Mouse (Mus musculus): ENCODE measurements at regions not wholly inside any gene's neighbourhood (a gene's known extent, or its start where the extent isn't known, plus 50 kb on each side); places are given as distances from the start of the nearest gene placed in this dataset.

- no peak for TF ChIP-seq CTCF (IDR thresholded peaks at IDR 0.05)
- Histone ChIP-seq H3K9ac (replicated peaks; ENCODE audit: low read length, poor library complexity, severe bottlenecking) (no peak overlapping the region), H3K4me2 (ENCODE audit: low read depth, low read length, poor library complexity, severe bottlenecking) (no peak overlapping the region), H3K36me3 (ENCODE audit: insufficient read depth, low read length) (no peaks in the 10 kb centered on the region), H3K4me3 (ENCODE audit: low read depth, low read length) (no peak overlapping the region), H3K4me1 (ENCODE audit: insufficient read depth, low read length) (no peaks in the 10 kb centered on the region), H3K9me3 (ENCODE audit: low read length) (no peaks in the 10 kb centered on the region), H3K27me3 (ENCODE audit: insufficient read depth, low read length) (no peaks in the 10 kb centered on the region), H3K27ac (ENCODE audit: low read depth, low read length) (no peak overlapping the region)
- WGBS: 65% methylated on average over 2 of the region's 2 CpGs
- DNase-seq (ENCODE audit: low spot score) (peak; percentile 9), ATAC-seq (ENCODE audit: low FRiP score) (no peak)
Measured at GRCm38 (mm10) chr6:139210256-139210655, 291.5 kb downstream of the Rergl start.

- ATAC-seq (ENCODE audit: low FRiP score) (no peak), DNase-seq (ENCODE audit: low spot score) (no peak)
- no peak for TF ChIP-seq CTCF (IDR thresholded peaks at IDR 0.05)
- no peak overlapping the region for H3K4me2 ChIP-seq (ENCODE audit: low read depth, low read length, poor library complexity, severe bottlenecking)
- H3K4me3 ChIP-seq (ENCODE audit: low read depth, low read length): no peak overlapping the region
- no peaks in the 10 kb centered on the region for H3K27me3 ChIP-seq (ENCODE audit: insufficient read depth, low read length)
- H3K4me1 ChIP-seq (ENCODE audit: insufficient read depth, low read length): no peaks in the 10 kb centered on the region
- H3K9me3 ChIP-seq (ENCODE audit: low read length): no peaks in the 10 kb centered on the region
- H3K36me3 ChIP-seq (ENCODE audit: insufficient read depth, low read length): no peaks in the 10 kb centered on the region
- no peak overlapping the region for H3K27ac ChIP-seq (ENCODE audit: low read depth, low read length)
- WGBS: 81% methylated on average over 4 of the region's 4 CpGs
- no peak overlapping the region for H3K9ac ChIP-seq (replicated peaks; ENCODE audit: low read length, poor library complexity, severe bottlenecking)
Measured at GRCm38 (mm10) chr6:139198601-139199000, 303.2 kb downstream of the Rergl start.

DNA sequence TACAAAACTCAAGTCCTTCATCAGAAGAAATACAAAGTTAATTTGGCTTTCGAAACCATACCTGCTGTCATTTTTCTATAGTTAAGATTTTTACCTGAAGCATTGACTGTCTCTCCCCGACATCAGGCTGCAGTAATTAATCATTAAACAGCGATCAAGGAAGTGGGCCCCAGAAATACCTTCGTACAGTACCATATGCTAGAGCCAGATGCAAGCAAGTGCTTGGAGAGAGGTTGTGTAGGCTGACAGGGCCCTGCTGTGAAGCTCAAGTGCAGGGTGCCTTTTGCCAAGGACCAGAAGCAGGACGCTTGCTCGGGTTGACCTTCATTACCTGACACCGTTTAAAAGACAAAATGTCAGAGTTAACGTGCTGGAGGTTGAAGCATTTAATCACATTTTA, 315.3 kb downstream of the Rergl start:
- H3K27me3 ChIP-seq (ENCODE audit: insufficient read depth, low read length): no peaks in the 10 kb centered on the region
- no peak overlapping the region for H3K27ac ChIP-seq (ENCODE audit: low read depth, low read length)
- no peaks in the 10 kb centered on the region for H3K36me3 ChIP-seq (ENCODE audit: insufficient read depth, low read length)
- DNase-seq (ENCODE audit: low spot score) (no peak), ATAC-seq (ENCODE audit: low FRiP score) (no peak)
- 77% methylated on average over 8 of the region's 8 CpGs for WGBS
- H3K4me3 ChIP-seq (ENCODE audit: low read depth, low read length): no peak overlapping the region
- TF ChIP-seq CTCF (IDR thresholded peaks at IDR 0.05): no peak
- H3K9me3 ChIP-seq (ENCODE audit: low read length): no peaks in the 10 kb centered on the region
- H3K4me1 ChIP-seq (ENCODE audit: insufficient read depth, low read length): no peaks in the 10 kb centered on the region
- H3K9ac ChIP-seq (replicated peaks; ENCODE audit: low read length, poor library complexity, severe bottlenecking): no peak overlapping the region
- H3K4me2 ChIP-seq (ENCODE audit: low read depth, low read length, poor library complexity, severe bottlenecking): no peak overlapping the region

- 83% methylated on average over 6 of the region's 6 CpGs for WGBS
Measured at GRCm38 (mm10) chr6:139160352-139160751, 341.4 kb downstream of the Rergl start.

GRCm38 (mm10) chr6:139159741-139160140, 342.0 kb downstream of the Rergl start:
- Histone ChIP-seq H3K4me1 (ENCODE audit: insufficient read depth, low read length) (no peaks in the 10 kb centered on the region), H3K4me2 (ENCODE audit: low read depth, low read length, poor library complexity, severe bottlenecking) (no peak overlapping the region), H3K27ac (ENCODE audit: low read depth, low read length) (no peak overlapping the region), H3K27me3 (ENCODE audit: insufficient read depth, low read length) (no peaks in the 10 kb centered on the region), H3K36me3 (ENCODE audit: insufficient read depth, low read length) (no peaks in the 10 kb centered on the region), H3K9ac (replicated peaks; ENCODE audit: low read length, poor library complexity, severe bottlenecking) (no peak overlapping the region), H3K9me3 (ENCODE audit: low read length) (no peaks in the 10 kb centered on the region), H3K4me3 (ENCODE audit: low read depth, low read length) (no peak overlapping the region)
- ATAC-seq (ENCODE audit: low FRiP score): no peak
- no peak for TF ChIP-seq CTCF (IDR thresholded peaks at IDR 0.05)
- 85% methylated on average over 4 of the region's 4 CpGs for WGBS
- no peak for DNase-seq (ENCODE audit: low spot score)

More at GRCm38 (mm10) chr6:139160352-139160751, 341.4 kb downstream of the Rergl start:
- H3K4me3 ChIP-seq (ENCODE audit: low read depth, low read length): no peak overlapping the region
- ATAC-seq (ENCODE audit: low FRiP score): no peak
- H3K4me2 ChIP-seq (ENCODE audit: low read depth, low read length, poor library complexity, severe bottlenecking): no peak overlapping the region
- H3K27ac ChIP-seq (ENCODE audit: low read depth, low read length): no peak overlapping the region
- no peaks in the 10 kb centered on the region for H3K27me3 ChIP-seq (ENCODE audit: insufficient read depth, low read length)
- no peaks in the 10 kb centered on the region for H3K9me3 ChIP-seq (ENCODE audit: low read length)
- no peak for TF ChIP-seq CTCF (IDR thresholded peaks at IDR 0.05)
- DNase-seq (ENCODE audit: low spot score): no peak
- H3K36me3 ChIP-seq (ENCODE audit: insufficient read depth, low read length): no peaks in the 10 kb centered on the region
- no peaks in the 10 kb centered on the region for H3K4me1 ChIP-seq (ENCODE audit: insufficient read depth, low read length)
- no peak overlapping the region for H3K9ac ChIP-seq (replicated peaks; ENCODE audit: low read length, poor library complexity, severe bottlenecking)

- TF ChIP-seq CTCF (IDR thresholded peaks at IDR 0.05): no peak
- no peak overlapping the region for H3K27ac ChIP-seq (ENCODE audit: low read depth, low read length)
- no peak for DNase-seq (ENCODE audit: low spot score)
Measured at GRCm38 (mm10) chr6:139154802-139155201, 347.0 kb downstream of the Rergl start.

More at GRCm38 (mm10) chr6:139154802-139155201, 347.0 kb downstream of the Rergl start:
- H3K4me2 ChIP-seq (ENCODE audit: low read depth, low read length, poor library complexity, severe bottlenecking): no peak overlapping the region
- no peaks in the 10 kb centered on the region for H3K9me3 ChIP-seq (ENCODE audit: low read length)
- no peak overlapping the region for H3K4me3 ChIP-seq (ENCODE audit: low read depth, low read length)
- no peaks in the 10 kb centered on the region for H3K27me3 ChIP-seq (ENCODE audit: insufficient read depth, low read length)
- H3K36me3 ChIP-seq (ENCODE audit: insufficient read depth, low read length): no peaks in the 10 kb centered on the region
- H3K9ac ChIP-seq (replicated peaks; ENCODE audit: low read length, poor library complexity, severe bottlenecking): no peak overlapping the region
- WGBS: 90% methylated on average over 1 of the region's 1 CpGs
- no peak for ATAC-seq (ENCODE audit: low FRiP score)
- H3K4me1 ChIP-seq (ENCODE audit: insufficient read depth, low read length): no peaks in the 10 kb centered on the region
